In the genomic region with DNA sequence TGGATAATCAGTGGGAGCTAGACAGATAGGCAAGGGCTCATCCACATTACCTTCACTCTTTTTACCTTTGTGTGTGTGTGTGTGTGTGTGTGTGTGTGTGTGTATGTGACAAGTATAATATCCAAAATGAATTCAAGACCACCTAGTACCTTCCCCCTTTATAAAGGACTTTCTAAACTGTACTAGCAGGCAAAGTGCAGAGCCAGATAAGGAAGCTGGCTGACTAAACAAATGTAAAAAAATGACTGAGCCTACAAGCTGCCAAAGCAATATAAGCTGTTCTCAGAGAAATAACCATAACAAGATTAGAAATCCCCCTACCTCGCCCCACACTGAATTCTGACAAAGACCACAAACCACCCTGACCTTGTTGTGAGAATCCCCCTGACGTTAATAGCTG, we compare ENCODE assay signal across 26 mouse cellular contexts.
"Had no signal": no experiment of that assay in that cellular context is flagged by ENCODE, and none has a peak within 500 bp of the region (broad histone marks: within the 10 kb centered on the region; RNA-seq: fewer than 3 reads in every experiment).

No protein-coding gene starts in this region.

- DNase-seq: cerebellum, adult 9-10 months; cerebellum, adult 9-11 months; cerebellum, postnatal 10 days; cerebellum, postnatal 14 days; cerebellum, postnatal 25 days; cerebellum, postnatal 36 days; embryo, embryonic 11 days; forebrain, postnatal 0 days; gastrocnemius, adult 2 months; gastrocnemius, postnatal 10 days; gastrocnemius, postnatal 14 days; gastrocnemius, postnatal 25 days; gastrocnemius, postnatal 36 days; heart, adult 11 months; heart, adult 18-20 months; heart, adult 2 months had no signal

- H3K27me3 ChIP-seq: embryonic facial prominence, embryonic 12.5 days; embryonic facial prominence, embryonic 13.5 days; embryonic facial prominence, embryonic 15.5 days; forebrain, embryonic 12.5 days; forebrain, embryonic 13.5 days; forebrain, embryonic 15.5 days had no signal

- H3K27ac ChIP-seq: embryonic facial prominence, embryonic 10.5 days; embryonic facial prominence, embryonic 12.5 days; embryonic facial prominence, embryonic 13.5 days; embryonic facial prominence, embryonic 15.5 days; forebrain, embryonic 10.5 days; forebrain, embryonic 12.5 days; forebrain, embryonic 13.5 days; forebrain, embryonic 15.5 days; gastrocnemius, adult 2 months; heart, adult 2 months; heart, embryonic 10.5 days had no signal

- H3K9me3 ChIP-seq: embryonic facial prominence, embryonic 10.5 days; embryonic facial prominence, embryonic 12.5 days; embryonic facial prominence, embryonic 13.5 days; embryonic facial prominence, embryonic 15.5 days; forebrain, embryonic 10.5 days; forebrain, embryonic 12.5 days; forebrain, embryonic 13.5 days; forebrain, embryonic 15.5 days; heart, embryonic 10.5 days had no signal

- H3K4me1 ChIP-seq: embryonic facial prominence, embryonic 10.5 days; embryonic facial prominence, embryonic 12.5 days; embryonic facial prominence, embryonic 13.5 days; embryonic facial prominence, embryonic 15.5 days; forebrain, embryonic 10.5 days; forebrain, embryonic 12.5 days; heart, embryonic 10.5 days had no signal

- H3K9ac ChIP-seq: embryonic facial prominence, embryonic 12.5 days; embryonic facial prominence, embryonic 13.5 days; embryonic facial prominence, embryonic 15.5 days; forebrain, embryonic 12.5 days; forebrain, embryonic 13.5 days; forebrain, embryonic 15.5 days; forebrain, postnatal 0 days had no signal

- H3K4me3 ChIP-seq: embryonic facial prominence, embryonic 10.5 days; embryonic facial prominence, embryonic 12.5 days; embryonic facial prominence, embryonic 13.5 days; embryonic facial prominence, embryonic 15.5 days; erythroblast, embryonic 14.5 days; forebrain, embryonic 10.5 days; forebrain, embryonic 12.5 days; forebrain, embryonic 13.5 days; forebrain, embryonic 15.5 days; gastrocnemius, adult 2 months; heart, adult 2 months; heart, embryonic 10.5 days had no signal

- H3K36me3 ChIP-seq: embryonic facial prominence, embryonic 10.5 days; embryonic facial prominence, embryonic 12.5 days; embryonic facial prominence, embryonic 13.5 days; embryonic facial prominence, embryonic 15.5 days; forebrain, embryonic 10.5 days; forebrain, embryonic 12.5 days; forebrain, embryonic 15.5 days; heart, embryonic 10.5 days had no signal
